Mouse (Mus musculus) common myeloid progenitor, adult 5-6 weeks (primary cell): ENCODE results near the gene Ogg1. TPM values are rescaled to one million over a fixed set of nuclear protein-coding genes. Genes with fewer than 3 reads are reported as not detected.

Source experiments
- ATAC-seq: replicated peaks from 2 replicates; pipeline ENCODE4 v1.8.0; 2016; ENCODE audit warnings: low read depth, mild to moderate bottlenecking, moderate TSS enrichment, inconsistent platforms; ENCODE audit not compliant: poor library complexity, severe bottlenecking
- total RNA-seq: library from RNA; stranded (forward); fragments of 200-1000, 187-1606 nt; gene quantifications from 2 replicates; pipeline ENCODE4 v1.2.3, GENCODE M21; 2017

The Ogg1 gene
- 10.2 and 11.7 TPM in 2 replicates for total RNA-seq

GRCm38 (mm10) chr6:113326533-113327315 is at the start of gene Ogg1:
Gene Ogg1, plus strand, starts transcription at chr6:113326972.
- peak; percentile 87 for ATAC-seq

- peak; percentile 13; the same call in 1 of the 2 replicates for ATAC-seq
Observed at GRCm38 (mm10) chr6:113281676-113282075, 45.1 kb upstream of the Ogg1 start.

- ATAC-seq, result peak; percentile 40
Observed at GRCm38 (mm10) chr6:113282101-113282802, 44.5 kb upstream of the Ogg1 start, which contains the start of gene Cpne9. Gene Cpne9, plus strand, starts transcription at chr6:113282307.

GRCm38 (mm10) chr6:113282969-113283368 is 43.8 kb upstream of the Ogg1 start:
- ATAC-seq, result no peak

GRCm38 (mm10) chr6:113283500-113283899 is 43.3 kb upstream of the Ogg1 start:
- ATAC-seq, result 0 out of 2 replicates have a peak, but pooled peaks have one; percentile 15

GRCm38 (mm10) chr6:113284931-113285330 is 41.8 kb upstream of the Ogg1 start:
- peak; percentile 57 for ATAC-seq

- no peak for ATAC-seq
Observed at GRCm38 (mm10) chr6:113286316-113286715, 40.5 kb upstream of the Ogg1 start.

- ATAC-seq, result no peak
Observed at GRCm38 (mm10) chr6:113287236-113287635, 39.5 kb upstream of the Ogg1 start.

GRCm38 (mm10) chr6:113289346-113289745 is 37.4 kb upstream of the Ogg1 start:
- ATAC-seq, result no peak

GRCm38 (mm10) chr6:113290346-113290745 is 36.4 kb upstream of the Ogg1 start:
- no peak for ATAC-seq

GRCm38 (mm10) chr6:113292938-113293337 is 33.8 kb upstream of the Ogg1 start:
- no peak for ATAC-seq

- ATAC-seq, result no peak
Observed at GRCm38 (mm10) chr6:113296046-113296445, 30.7 kb upstream of the Ogg1 start.

- ATAC-seq, result no peak
Observed at GRCm38 (mm10) chr6:113296639-113297038, 30.1 kb upstream of the Ogg1 start.

- no peak for ATAC-seq
Observed at GRCm38 (mm10) chr6:113301350-113301749, 25.4 kb upstream of the Ogg1 start.

GRCm38 (mm10) chr6:113302258-113302657 is 24.5 kb upstream of the Ogg1 start:
- ATAC-seq, result peak; percentile 39

GRCm38 (mm10) chr6:113306322-113306985 is 20.3 kb upstream of the Ogg1 start:
- peak; percentile 80 for ATAC-seq

GRCm38 (mm10) chr6:113306986-113307349 is 19.8 kb upstream of the Ogg1 start, which contains the start of gene Brpf1:
Gene Brpf1, plus strand, starts transcription at chr6:113307137.
- ATAC-seq, result peak; percentile 27

- peak; percentile 17 for ATAC-seq
Observed at GRCm38 (mm10) chr6:113307481-113308121, 19.2 kb upstream of the Ogg1 start.

- no peak for ATAC-seq
Observed at GRCm38 (mm10) chr6:113308141-113308540, 18.6 kb upstream of the Ogg1 start.

- no peak for ATAC-seq
Observed at GRCm38 (mm10) chr6:113315972-113316371, 10.8 kb upstream of the Ogg1 start.
